Mouse (Mus musculus): Measurements from ENCODE around the gene Fkbp6.

DNA sequence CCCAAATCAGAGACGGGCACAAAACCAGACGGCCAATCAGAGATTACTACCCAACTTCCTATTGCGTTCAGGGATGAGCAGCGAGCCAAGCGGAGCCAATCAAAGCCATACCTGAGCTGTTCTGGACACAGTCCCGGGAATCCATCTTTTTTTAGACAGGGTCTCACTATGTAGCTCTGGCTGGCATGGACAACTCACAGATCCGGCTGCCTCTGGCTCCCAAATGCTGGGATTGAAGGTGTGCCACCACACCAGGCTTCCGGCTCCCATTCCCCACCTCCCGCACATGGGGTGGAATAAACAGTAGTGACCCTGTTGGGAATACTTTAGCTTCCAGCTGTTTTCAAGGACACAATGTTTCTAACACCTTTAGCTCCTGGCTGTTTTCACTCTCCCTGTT is 69.6 kb downstream of the Fkbp6 start:
- TF ChIP-seq GATA1 (IDR thresholded peaks at IDR 0.05; ENCODE audit: borderline replicate concordance, low read length) = no peak
- no peak for TF ChIP-seq FLI1 (IDR thresholded peaks at IDR 0.05; ENCODE audit: low read length)
